In genomic region chr1:89892281-89892680, GRCm38 (mm10) we compare ENCODE assay signal across 17 mouse cellular contexts. TPM values are rescaled to one million over a fixed set of nuclear protein-coding genes. Genes with fewer than 3 reads are reported as not detected.
A peak's percentile ranks its signal among the peaks of the same experiment; 100 is the strongest.
DNase-seq lines count a peak whose midpoint lies in the region; ATAC-seq lines count a peak whose summit lies in the region.
"Had no signal": no experiment of that assay in that cellular context is flagged by ENCODE, and none has a peak within 500 bp of the region (broad histone marks: within the 10 kb centered on the region; RNA-seq: fewer than 3 reads in every experiment).

No protein-coding gene starts in this region.

- H3K9ac ChIP-seq in midbrain, embryonic 15.5 days, result no peak overlapping the region
- no peak overlapping the region for H3K9ac ChIP-seq in midbrain, embryonic 14.5 days (replicated peaks; ENCODE audit: low read length)
- H3K9ac ChIP-seq: embryonic facial prominence, embryonic 15.5 days; neural tube, embryonic 13.5 days had no signal

- peak; percentile 51 for DNase-seq in midbrain, embryonic 10.5 days (ENCODE audit: low spot score)
- no peak for DNase-seq in embryonic facial prominence, embryonic 10.5 days (ENCODE audit: low spot score)
- DNase-seq in midbrain, embryonic 14.5 days, result no peak
- no peak for DNase-seq in thymus, postnatal 25 days
- DNase-seq in thymus, postnatal 36 days, result no peak
- DNase-seq in right cerebral cortex, postnatal 25 days, result no peak
- DNase-seq: gastrocnemius, postnatal 25 days; kidney, adult 9 months; liver; lung, adult 2 months had no signal

- peaks cover 47% of the 10 kb centered on the region for H3K36me3 ChIP-seq in midbrain, embryonic 10.5 days
- H3K36me3 ChIP-seq in midbrain, embryonic 15.5 days (replicated peaks), result 0 out of 2 replicates have a peak, but pooled peaks cover 12% of the 10 kb centered on the region
- H3K36me3 ChIP-seq in embryonic facial prominence, embryonic 10.5 days (replicated peaks), result peaks cover 54% of the 10 kb centered on the region
- peaks cover 32% of the 10 kb centered on the region for H3K36me3 ChIP-seq in midbrain, embryonic 14.5 days (ENCODE audit: control insufficient read depth, insufficient read depth, low read length)

- H3K4me3 ChIP-seq in midbrain, embryonic 10.5 days, result no peak overlapping the region
- H3K4me3 ChIP-seq in midbrain, embryonic 15.5 days, result no peak overlapping the region
- no peak overlapping the region for H3K4me3 ChIP-seq in embryonic facial prominence, embryonic 10.5 days
- no peak overlapping the region for H3K4me3 ChIP-seq in midbrain, embryonic 14.5 days (replicated peaks; ENCODE audit: low read depth, low read length)
- H3K4me3 ChIP-seq: embryonic facial prominence, embryonic 15.5 days; layer of hippocampus, adult 2 months; neural tube, embryonic 13.5 days had no signal

- H3K4me2 ChIP-seq in midbrain, embryonic 15.5 days, result no peak overlapping the region
- H3K4me2 ChIP-seq in midbrain, embryonic 14.5 days (ENCODE audit: low read length), result no peak overlapping the region
- H3K4me2 ChIP-seq: embryonic facial prominence, embryonic 15.5 days; heart, embryonic 11.5 days; neural tube, embryonic 13.5 days had no signal

- WGBS in midbrain, embryonic 10.5 days, result 31% methylated on average over 7 of the region's 7 CpGs
- WGBS in midbrain, embryonic 15.5 days, result 26% methylated on average over 7 of the region's 7 CpGs
- WGBS in embryonic facial prominence, embryonic 10.5 days, result 59% methylated on average over 7 of the region's 7 CpGs
- 20% methylated on average over 7 of the region's 7 CpGs for WGBS in midbrain, embryonic 14.5 days

- H3K9me3 ChIP-seq in midbrain, embryonic 10.5 days (replicated peaks), result no peaks in the 10 kb centered on the region
- no peaks in the 10 kb centered on the region for H3K9me3 ChIP-seq in midbrain, embryonic 15.5 days
- no peaks in the 10 kb centered on the region for H3K9me3 ChIP-seq in embryonic facial prominence, embryonic 10.5 days
- no peaks in the 10 kb centered on the region for H3K9me3 ChIP-seq in midbrain, embryonic 14.5 days (ENCODE audit: control insufficient read depth, low read length)
- H3K9me3 ChIP-seq: embryonic facial prominence, embryonic 15.5 days; megakaryocyte, embryonic 14.5 days; neural tube, embryonic 13.5 days had no signal

- H3K27me3 ChIP-seq in midbrain, embryonic 10.5 days (ENCODE audit: low read depth, poor library complexity, severe bottlenecking), result peaks cover 93% of the 10 kb centered on the region
- no peaks in the 10 kb centered on the region for H3K27me3 ChIP-seq in midbrain, embryonic 15.5 days (replicated peaks)
- peaks cover 5% of the 10 kb centered on the region for H3K27me3 ChIP-seq in embryonic facial prominence, embryonic 10.5 days (replicated peaks; ENCODE audit: low read depth, poor library complexity, severe bottlenecking)
- H3K27me3 ChIP-seq in midbrain, embryonic 14.5 days (ENCODE audit: control insufficient read depth, insufficient read depth, low read length), result no peaks in the 10 kb centered on the region
- H3K27me3 ChIP-seq: embryonic facial prominence, embryonic 15.5 days; megakaryocyte, embryonic 14.5 days; neural tube, embryonic 13.5 days had no signal

- H3K4me1 ChIP-seq in midbrain, embryonic 10.5 days, result peaks cover 32% of the 10 kb centered on the region
- H3K4me1 ChIP-seq in midbrain, embryonic 15.5 days, result peaks cover 8% of the 10 kb centered on the region
- peaks cover 19% of the 10 kb centered on the region for H3K4me1 ChIP-seq in embryonic facial prominence, embryonic 10.5 days
- peaks cover 12% of the 10 kb centered on the region for H3K4me1 ChIP-seq in midbrain, embryonic 14.5 days (ENCODE audit: control insufficient read depth, insufficient read depth, low read length)
- H3K4me1 ChIP-seq: embryonic facial prominence, embryonic 15.5 days had no signal

- peak overlapping the region; percentile 30; the same call in 1 of the 2 replicates for H3K27ac ChIP-seq in midbrain, embryonic 10.5 days (replicated peaks)
- H3K27ac ChIP-seq in midbrain, embryonic 15.5 days, result no peak overlapping the region
- H3K27ac ChIP-seq in embryonic facial prominence, embryonic 10.5 days (replicated peaks), result peak overlapping the region; percentile 6; the same call in 1 of the 2 replicates
- no peak overlapping the region for H3K27ac ChIP-seq in midbrain, embryonic 14.5 days (replicated peaks; ENCODE audit: low read depth, low read length)
- H3K27ac ChIP-seq: embryonic facial prominence, embryonic 15.5 days; layer of hippocampus, adult 2 months had no signal

- no peak for ATAC-seq in midbrain, embryonic 15.5 days (replicated peaks)
- ATAC-seq in midbrain, embryonic 14.5 days (ENCODE audit: low FRiP score, low TSS enrichment), result 0 out of 2 replicates have a peak, but pooled peaks have one; percentile 6
- ATAC-seq: forebrain, embryonic 14.5 days had no signal

RNA-seq across cellular contexts. Expression of gene Gbx2, which starts 38.7 kb away (rescaled TPM):
- 3.6 and 4.6 TPM in 2 replicates for polyA plus RNA-seq in midbrain, embryonic 10.5 days (2016; fragmentation: Nextera tagmentation; extraction: Ambion mirVana)
- polyA plus RNA-seq in midbrain, embryonic 15.5 days (2015; fragmentation: Nextera tagmentation; extraction: Ambion mirVana), result 18.4 and 23.8 TPM in 2 replicates
- polyA plus RNA-seq in embryonic facial prominence, embryonic 10.5 days (2016; fragmentation: Nextera tagmentation; extraction: Ambion mirVana), result 8.7 and 11.1 TPM in 2 replicates
- 11.6 and 12.1 TPM in 2 replicates for polyA plus RNA-seq in midbrain, embryonic 14.5 days (2014; fragmentation: Nextera tagmentation; extraction: Ambion mirVana)

Comparison
In these comparisons a context has a peak if more than half of its experiments do, and no peak if none do; other contexts are left out.
1. H3K27ac ChIP-seq: peak in midbrain, embryonic 10.5 days (single experiment) and embryonic facial prominence, embryonic 10.5 days (single experiment); none in midbrain, embryonic 15.5 days (single experiment) and midbrain, embryonic 14.5 days (single experiment).